Mouse (Mus musculus) MEL (cell line): Measurements from ENCODE around the gene Pi4ka. TPM values are rescaled to one million over a fixed set of nuclear protein-coding genes. Genes with fewer than 3 reads are reported as not detected.

Experiments
- DNase-seq: peaks from one replicate; pipeline ENCODE4 v3.0.0; 2011; ENCODE audit warnings: low read depth, low spot score
- H3K27ac ChIP-seq: 2 replicates; pipeline ENCODE4 v1.5.1; 2012; ENCODE audit warnings: low read depth, mild to moderate bottlenecking, control low read depth, low read length, moderate library complexity; ENCODE audit not compliant: control insufficient read depth
- H3K27me3 ChIP-seq, 2 experiments: fragments of 150-350 bp in 1 of 2; sonication (generic) in 1 of 2; 2 replicates each; pipeline ENCODE4 v1.6.1; 2012; ENCODE audit warnings: low read length in 2 of 2, mild to moderate bottlenecking in 2 of 2, improper control_type of control experiment in 1 of 2, moderate library complexity in 1 of 2; ENCODE audit not compliant: insufficient read depth in 2 of 2, control insufficient read depth in 1 of 2
- H3K36me3 ChIP-seq, 2 experiments: 2 replicates each; pipeline ENCODE4 v1.6.1; 2012 to 2014; ENCODE audit warnings: low read length in 2 of 2, improper control_type of control experiment in 1 of 2, inconsistent platforms in 1 of 2, mild to moderate bottlenecking in 1 of 2; ENCODE audit not compliant: insufficient read depth in 2 of 2, control insufficient read depth in 1 of 2
- H3K4me1 ChIP-seq, 2 experiments: fragments of 150-350 bp in 1 of 2; sonication (generic) in 1 of 2; 2 replicates each; pipeline ENCODE4 v1.6.1; 2012; ENCODE audit warnings: low read length in 2 of 2, improper control_type of control experiment in 1 of 2, mild to moderate bottlenecking in 1 of 2; ENCODE audit not compliant: insufficient read depth in 2 of 2, control insufficient read depth in 1 of 2
- H3K4me3 ChIP-seq, 2 experiments: fragments of 150-350 bp in 1 of 2; sonication (generic) in 1 of 2; 2 replicates each; pipeline ENCODE4 v1.5.1; 2012; ENCODE audit warnings: low read depth in 2 of 2, low read length in 2 of 2, mild to moderate bottlenecking in 2 of 2, moderate library complexity in 2 of 2, control low read depth in 1 of 2, improper control_type of control experiment in 1 of 2; ENCODE audit not compliant: control insufficient read depth in 1 of 2, insufficient read depth in 1 of 2
- H3K79me2 ChIP-seq: 2 replicates; pipeline ENCODE4 v1.6.1; 2012; ENCODE audit warnings: mild to moderate bottlenecking, low read length, moderate library complexity; ENCODE audit not compliant: control insufficient read depth, poor library complexity, insufficient read depth
- H3K9ac ChIP-seq: 2 replicates; pipeline ENCODE4 v1.6.1; 2012; ENCODE audit warnings: low read depth, mild to moderate bottlenecking, control low read depth, low read length, moderate library complexity; ENCODE audit not compliant: control insufficient read depth, poor library complexity, severe bottlenecking
- H3K9me3 ChIP-seq: fragments of 150-350 bp; sonication (generic); replicated peaks from 2 replicates; pipeline ENCODE4 v1.6.1; 2012; ENCODE audit warnings: mild to moderate bottlenecking, low read length, improper control_type of control experiment, moderate library complexity; ENCODE audit not compliant: insufficient read depth
- BHLHE40 ChIP-seq: IDR thresholded peaks from 2 replicates; pipeline ENCODE4 v1.6.1; 2012; ENCODE audit warnings: low read depth, mild to moderate bottlenecking, inconsistent platforms, low read length, improper control_type of control experiment, borderline replicate concordance
- CHD1 ChIP-seq: IDR thresholded peaks from 2 replicates; pipeline ENCODE4 v1.6.1; 2012; ENCODE audit warnings: low read depth, mild to moderate bottlenecking, inconsistent platforms, low read length, improper control_type of control experiment
- E2F4 ChIP-seq: IDR thresholded peaks from 2 replicates; pipeline ENCODE4 v1.6.1; 2011; ENCODE audit warnings: low read depth, low read length, improper control_type of control experiment, borderline replicate concordance
- ELF1 ChIP-seq: IDR thresholded peaks from 2 replicates; pipeline ENCODE4 v1.6.1; 2014; ENCODE audit warnings: low read depth, mild to moderate bottlenecking, inconsistent platforms, low read length, improper control_type of control experiment, moderate library complexity
- EP300 ChIP-seq, 2 experiments: IDR thresholded peaks; 2 replicates each; pipeline ENCODE4 v1.6.1; 2011; ENCODE audit warnings: improper control_type of control experiment in 2 of 2, low read length in 2 of 2, low read depth in 1 of 2, mild to moderate bottlenecking in 1 of 2
- ETS1 ChIP-seq: IDR thresholded peaks from 2 replicates; pipeline ENCODE4 v1.6.1; 2012; ENCODE audit warnings: low read depth, mild to moderate bottlenecking, inconsistent platforms, low read length, improper control_type of control experiment, moderate library complexity
- GABPA ChIP-seq: IDR thresholded peaks from 2 replicates; pipeline ENCODE4 v1.6.1; 2012; ENCODE audit warnings: low read depth, mild to moderate bottlenecking, inconsistent platforms, low read length, improper control_type of control experiment, moderate library complexity
- GATA1 ChIP-seq: IDR thresholded peaks from 2 replicates; pipeline ENCODE4 v1.6.1; 2011; ENCODE audit warnings: low read depth, low read length, improper control_type of control experiment
- HCFC1 ChIP-seq: IDR thresholded peaks from 2 replicates; pipeline ENCODE4 v1.6.1; 2012; ENCODE audit warnings: low read depth, mild to moderate bottlenecking, inconsistent platforms, low read length, improper control_type of control experiment, moderate library complexity
- JUND ChIP-seq: IDR thresholded peaks from 2 replicates; pipeline ENCODE4 v1.6.1; 2011; ENCODE audit warnings: low read depth, mild to moderate bottlenecking, improper control_type of control experiment, low read length
- MAX ChIP-seq: IDR thresholded peaks from 2 replicates; pipeline ENCODE4 v1.6.1; 2011; ENCODE audit warnings: low read length, improper control_type of control experiment
- MXI1 ChIP-seq: IDR thresholded peaks from 2 replicates; pipeline ENCODE4 v1.6.1; 2011; ENCODE audit warnings: mild to moderate bottlenecking, low read depth, low read length, improper control_type of control experiment
- POLR2A ChIP-seq, 2 experiments: IDR thresholded peaks; 2 replicates each; pipeline ENCODE4 v1.6.1; 2011 to 2012; ENCODE audit warnings: low read length in 2 of 2, mild to moderate bottlenecking in 2 of 2, control low read depth in 1 of 2, improper control_type of control experiment in 1 of 2, low read depth in 1 of 2, moderate library complexity in 1 of 2; ENCODE audit not compliant: control insufficient read depth in 1 of 2, insufficient read depth in 1 of 2, poor library complexity in 1 of 2
- POLR2AphosphoS2 ChIP-seq: IDR thresholded peaks from 2 replicates; pipeline ENCODE4 v1.6.1; 2011; ENCODE audit warnings: low read length, improper control_type of control experiment
- POLR2AphosphoS5 ChIP-seq: IDR thresholded peaks from 2 replicates; pipeline ENCODE4 v1.6.1; 2012; ENCODE audit warnings: low read depth, borderline replicate concordance, mild to moderate bottlenecking, inconsistent platforms, low read length, moderate library complexity, mixed read lengths
- RCOR1 ChIP-seq: IDR thresholded peaks from 2 replicates; pipeline ENCODE4 v1.6.1; 2012; ENCODE audit warnings: low read depth, mild to moderate bottlenecking, inconsistent platforms, low read length, improper control_type of control experiment
- SIN3A ChIP-seq: IDR thresholded peaks from 2 replicates; pipeline ENCODE4 v1.6.1; 2012; ENCODE audit warnings: low read length, improper control_type of control experiment, inconsistent platforms
- SMC3 ChIP-seq: IDR thresholded peaks from 2 replicates; pipeline ENCODE4 v1.6.1; 2011; ENCODE audit warnings: low read depth, low read length, improper control_type of control experiment
- TAL1 ChIP-seq: IDR thresholded peaks from 2 replicates; pipeline ENCODE4 v1.6.1; 2012; ENCODE audit warnings: mild to moderate bottlenecking, inconsistent platforms, low read length, moderate library complexity, mixed read lengths
- TBP ChIP-seq: IDR thresholded peaks from 2 replicates; pipeline ENCODE4 v1.8.0; 2011; ENCODE audit warnings: low read depth, low read length, improper control_type of control experiment
- TCF12 ChIP-seq: IDR thresholded peaks from 2 replicates; pipeline ENCODE4 v1.6.1; 2014; ENCODE audit warnings: low read depth, mild to moderate bottlenecking, inconsistent platforms, low read length, improper control_type of control experiment, moderate library complexity
- USF1 ChIP-seq: IDR thresholded peaks from 2 replicates; pipeline ENCODE4 v1.6.1; 2014; ENCODE audit warnings: low read depth, mild to moderate bottlenecking, inconsistent platforms, low read length, improper control_type of control experiment, moderate library complexity
- USF2 ChIP-seq, 2 experiments: IDR thresholded peaks; 2 replicates each; pipeline ENCODE4 v1.6.1; 2011 to 2012; ENCODE audit warnings: improper control_type of control experiment in 2 of 2, low read length in 2 of 2, borderline replicate concordance in 1 of 2, inconsistent platforms in 1 of 2, low read depth in 1 of 2, mild to moderate bottlenecking in 1 of 2; ENCODE audit not compliant: insufficient read depth in 1 of 2
- polyA plus RNA-seq, 2 experiments: library from polyadenylated mRNA; stranded (reverse) in 1 of 2; unstranded in 1 of 2; fragments of >175 nt in 1 of 2; fragments of >200 nt in 1 of 2; gene quantifications; 2 replicates each; pipeline versions ENCODE4 v1.2.1 to v1.2.4; 2012; ENCODE audit warnings: low replicate concordance in 2 of 2, low read depth in 1 of 2; ENCODE audit not compliant: insufficient read length in 2 of 2, insufficient read depth in 1 of 2, missing spikeins in 1 of 2
- total RNA-seq: library from RNA; depleted of rRNA; stranded (reverse); fragments of 300-350 nt; gene quantifications from 2 replicates; pipeline ENCODE4 v1.2.3, GENCODE M21; 2012

Pi4ka gene
- total and polyA plus RNA-seq, 3 experiments: 25.0 to 286 (median 73.1) TPM

GRCm38 (mm10) chr16:17252086-17252726 is 153.9 kb downstream of the Pi4ka start (continued):
- TF ChIP-seq GABPA (no peak), RCOR1 (peak; percentile 96), POLR2AphosphoS2 (peak; percentile 73), POLR2A (IDR thresholded peaks at IDR 0.05; ENCODE audit: control insufficient read depth in 1 of 2, insufficient read depth in 1 of 2, low read depth in 1 of 2, low read length in 2 of 2, poor library complexity in 1 of 2) (peak in 1 of 2 experiments; percentile 61; a peak in 2 of 4 replicates)

GRCm38 (mm10) chr16:17251539-17251938 is 154.6 kb downstream of the Pi4ka start:
- Histone ChIP-seq H3K36me3 (peaks cover 0 to 53% of the 10 kb centered on the region in 2 experiments; a peak in 2 of 4 replicates), H3K27me3 (no peaks in the 10 kb centered on the region), H3K9ac (peak overlapping the region; percentile 64), H3K9me3 (no peaks in the 10 kb centered on the region), H3K79me2 (peaks cover 20% of the 10 kb centered on the region), H3K4me1 (peaks cover 36 to 63% of the 10 kb centered on the region in 2 experiments), H3K4me3 (peak overlapping the region; percentile 19 to 29), H3K27ac (peak overlapping the region; percentile 97)
- TF ChIP-seq HCFC1 (no peak), ETS1 (0 out of 2 replicates have a peak, but pooled peaks have one; percentile 46), MXI1 (no peak), SMC3 (no peak), CHD1 (0 out of 2 replicates have a peak, but pooled peaks have one; percentile 10), GABPA (no peak), USF1 (no peak), JUND (no peak), EP300 (IDR thresholded peaks at IDR 0.05; ENCODE audit: low read depth in 1 of 2, low read length in 2 of 2) (peak in 1 of 2 experiments; percentile 32; a peak in 1 of 4 replicates), TCF12 (peak; percentile 30; the same call in 1 of the 2 replicates), POLR2A (IDR thresholded peaks at IDR 0.05; ENCODE audit: control insufficient read depth in 1 of 2, insufficient read depth in 1 of 2, low read depth in 1 of 2, low read length in 2 of 2, poor library complexity in 1 of 2) (no peak), TBP (no peak), E2F4 (no peak)
- peak; percentile 74 for DNase-seq

GRCm38 (mm10) chr16:17249135-17249534 is 157.0 kb downstream of the Pi4ka start:
- Histone ChIP-seq H3K79me2 (peaks cover 20% of the 10 kb centered on the region), H3K27me3 (no peaks in the 10 kb centered on the region), H3K36me3 (peaks cover 0 to 53% of the 10 kb centered on the region in 2 experiments; a peak in 2 of 4 replicates), H3K9me3 (no peaks in the 10 kb centered on the region), H3K27ac (peak overlapping the region; percentile 76), H3K4me1 (peaks cover 36 to 61% of the 10 kb centered on the region in 2 experiments), H3K9ac (peak overlapping the region; percentile 11), H3K4me3 (peak overlapping the region; percentile 30 to 33)
- TF ChIP-seq HCFC1 (no peak), SIN3A (peak; percentile 92), MAX (peak; percentile 50), GATA1 (peak; percentile 91), ETS1 (peak; percentile 99), USF2 (IDR thresholded peaks at IDR 0.05; ENCODE audit: borderline replicate concordance in 1 of 2, insufficient read depth in 1 of 2, low read depth in 1 of 2, low read length in 2 of 2) (no peak), USF1 (no peak), POLR2AphosphoS5 (no peak), RCOR1 (peak; percentile 66), ELF1 (0 out of 2 replicates have a peak, but pooled peaks have one; percentile 21), TAL1 (peak; percentile 65), BHLHE40 (0 out of 2 replicates have a peak, but pooled peaks have one; percentile 51), MXI1 (peak; percentile 63), JUND (peak; percentile 78), EP300 (IDR thresholded peaks at IDR 0.05; ENCODE audit: low read depth in 1 of 2, low read length in 2 of 2) (peak; percentile 87 to 88), TCF12 (peak; percentile 84)
- DNase-seq: peak; percentile 91
